22 mouse cellular contexts compared by ENCODE assay signal in genomic region chr11:103916807-103917206, GRCm38 (mm10).
"Had no signal": no experiment of that assay in that cellular context is flagged by ENCODE, and none has a peak within 500 bp of the region (broad histone marks: within the 10 kb centered on the region; RNA-seq: fewer than 3 reads in every experiment).

No protein-coding gene starts in this region.

- H3K27me3 ChIP-seq: heart, embryonic 12.5 days; hindbrain, embryonic 12.5 days; intestine, embryonic 15.5 days; limb, embryonic 13.5 days; limb, embryonic 15.5 days; liver, embryonic 13.5 days had no signal

- H3K9me3 ChIP-seq: heart, embryonic 12.5 days; hindbrain, embryonic 10.5 days; hindbrain, embryonic 12.5 days; intestine, embryonic 15.5 days; limb, embryonic 13.5 days; limb, embryonic 15.5 days; liver, embryonic 13.5 days had no signal

- DNase-seq: gastrocnemius, adult 2 months; gastrocnemius, postnatal 10 days; gastrocnemius, postnatal 25 days; heart, adult 2 months; heart, postnatal 10 days; heart, postnatal 4 days; kidney, adult 18-20 months; kidney, adult 8-10 months; kidney, postnatal 10 days; kidney, postnatal 25 days; kidney, postnatal 4 days; layer of hippocampus, postnatal 36 days; left cerebral cortex, postnatal 4 days; liver, embryonic 13.5 days had no signal

- H3K27ac ChIP-seq: gastrocnemius, adult 2 months; heart, adult 2 months; hindbrain, embryonic 10.5 days; hindbrain, embryonic 12.5 days; hindbrain, embryonic 14.5 days; intestine, embryonic 15.5 days; layer of hippocampus, adult 2 months; limb, embryonic 13.5 days; limb, embryonic 15.5 days; liver, embryonic 13.5 days had no signal

- H3K4me3 ChIP-seq: gastrocnemius, adult 2 months; heart, adult 2 months; heart, embryonic 12.5 days; hindbrain, embryonic 10.5 days; hindbrain, embryonic 12.5 days; intestine, embryonic 15.5 days; layer of hippocampus, adult 2 months; limb, embryonic 13.5 days; limb, embryonic 15.5 days; liver, embryonic 13.5 days had no signal

- H3K4me1 ChIP-seq: heart, embryonic 12.5 days; hindbrain, embryonic 10.5 days; hindbrain, embryonic 12.5 days; intestine, embryonic 15.5 days; limb, embryonic 13.5 days; limb, embryonic 15.5 days; liver, embryonic 13.5 days had no signal
